ENCODE assay signal across 21 mouse cellular contexts in genomic region chr7:73195306-73195705, GRCm38 (mm10).
DNase-seq lines count a peak whose midpoint lies in the region; ATAC-seq lines count a peak whose summit lies in the region.
"Had no signal": no experiment of that assay in that cellular context is flagged by ENCODE, and none has a peak within 500 bp of the region (broad histone marks: within the 10 kb centered on the region; RNA-seq: fewer than 3 reads in every experiment).

No protein-coding gene starts in this region.

- peak; percentile 50 for DNase-seq in embryo, embryonic 10 days (ENCODE audit: low spot score)
- DNase-seq in embryo, embryonic 10.5 days (ENCODE audit: low spot score) = no peak
- no peak for DNase-seq in hindbrain, embryonic 14.5 days (ENCODE audit: low spot score)
- DNase-seq in urinary bladder, postnatal 4 days (ENCODE audit: low spot score in 2 of 2) = peak; percentile 6 to 9
- DNase-seq in urinary bladder, adult 2 months (ENCODE audit: low spot score) = no peak
- no peak for DNase-seq in spleen, postnatal 36 days (ENCODE audit: low spot score in 2 of 2)
- no peak for DNase-seq in urinary bladder, postnatal 25 days (ENCODE audit: low spot score)
- DNase-seq: adrenal gland, postnatal 36 days; cerebellum, adult 8-10 months; gastrocnemius, postnatal 25 days; liver, embryonic 13.5 days had no signal

- no peak overlapping the region for H3K4me3 ChIP-seq in hindbrain, embryonic 12.5 days
- no peak overlapping the region for H3K4me3 ChIP-seq in hindbrain, embryonic 14.5 days (replicated peaks; ENCODE audit: low read length)
- H3K4me3 ChIP-seq: embryonic facial prominence, embryonic 15.5 days; kidney, embryonic 15.5 days; limb, embryonic 12.5 days; liver, embryonic 13.5 days; lung, embryonic 15.5 days had no signal

- H3K9me3 ChIP-seq in hindbrain, embryonic 12.5 days (replicated peaks) = peaks cover 3% of the 10 kb centered on the region
- H3K9me3 ChIP-seq in hindbrain, embryonic 14.5 days (ENCODE audit: control insufficient read depth, low read length) = no peaks in the 10 kb centered on the region; the same call in 1 of the 2 replicates
- H3K9me3 ChIP-seq: embryonic facial prominence, embryonic 15.5 days; kidney, embryonic 15.5 days; lung, embryonic 15.5 days had no signal

- no peaks in the 10 kb centered on the region for H3K36me3 ChIP-seq in hindbrain, embryonic 12.5 days
- no peaks in the 10 kb centered on the region for H3K36me3 ChIP-seq in hindbrain, embryonic 14.5 days (replicated peaks; ENCODE audit: control insufficient read depth, insufficient read depth)
- H3K36me3 ChIP-seq: embryonic facial prominence, embryonic 15.5 days; G1E; kidney, embryonic 15.5 days; limb, embryonic 12.5 days; liver, embryonic 13.5 days; lung, embryonic 15.5 days had no signal

- H3K4me2 ChIP-seq in hindbrain, embryonic 12.5 days (replicated peaks) = no peak overlapping the region
- H3K4me2 ChIP-seq in hindbrain, embryonic 14.5 days (replicated peaks) = no peak overlapping the region
- H3K4me2 ChIP-seq: embryonic facial prominence, embryonic 15.5 days; heart, embryonic 11.5 days; kidney, embryonic 15.5 days; limb, embryonic 12.5 days; liver, embryonic 13.5 days; lung, embryonic 15.5 days had no signal

- 53% methylated on average over 4 of the region's 4 CpGs for WGBS in hindbrain, embryonic 12.5 days
- WGBS in hindbrain, embryonic 14.5 days = 59% methylated on average over 4 of the region's 4 CpGs

- no peak for ATAC-seq in hindbrain, embryonic 12.5 days (ENCODE audit: low FRiP score)
- ATAC-seq in hindbrain, embryonic 14.5 days (ENCODE audit: low FRiP score) = no peak
- ATAC-seq: CD4-positive, CD25-positive, alpha-beta regulatory T cell, adult 4 months; intestine, embryonic 16.5 days had no signal

- no peak overlapping the region for H3K9ac ChIP-seq in hindbrain, embryonic 12.5 days
- no peak overlapping the region for H3K9ac ChIP-seq in hindbrain, embryonic 14.5 days
- H3K9ac ChIP-seq: embryonic facial prominence, embryonic 15.5 days; kidney, embryonic 15.5 days; limb, embryonic 12.5 days; liver, embryonic 13.5 days; lung, embryonic 15.5 days had no signal

- H3K27me3 ChIP-seq in hindbrain, embryonic 12.5 days = no peaks in the 10 kb centered on the region
- H3K27me3 ChIP-seq in hindbrain, embryonic 14.5 days (ENCODE audit: control insufficient read depth, insufficient read depth, low read length) = no peaks in the 10 kb centered on the region
- H3K27me3 ChIP-seq: embryonic facial prominence, embryonic 15.5 days; limb, embryonic 12.5 days; liver, embryonic 13.5 days; lung, embryonic 15.5 days had no signal

- peak overlapping the region; percentile 52; the same call in 1 of the 2 replicates for H3K27ac ChIP-seq in hindbrain, embryonic 12.5 days
- no peak overlapping the region for H3K27ac ChIP-seq in hindbrain, embryonic 14.5 days
- H3K27ac ChIP-seq: embryonic facial prominence, embryonic 15.5 days; kidney, embryonic 15.5 days; limb, embryonic 12.5 days; liver, embryonic 13.5 days; lung, embryonic 15.5 days; macrophage had no signal

- H3K4me1 ChIP-seq in hindbrain, embryonic 12.5 days = peaks cover 38% of the 10 kb centered on the region
- H3K4me1 ChIP-seq in hindbrain, embryonic 14.5 days (replicated peaks; ENCODE audit: control insufficient read depth, insufficient read depth, low read length) = peaks cover 19% of the 10 kb centered on the region
- H3K4me1 ChIP-seq: liver, embryonic 13.5 days had no signal

Comparison
In these comparisons a context has a peak if more than half of its experiments do, and no peak if none do; other contexts are left out.
1. DNase-seq: peak in embryo, embryonic 10 days (single experiment) and urinary bladder, postnatal 4 days (2 of 2); none in embryo, embryonic 10.5 days (single experiment), hindbrain, embryonic 14.5 days (single experiment), urinary bladder, adult 2 months (single experiment), spleen, postnatal 36 days (0 of 2) and urinary bladder, postnatal 25 days (single experiment).